Mouse (Mus musculus) forebrain, embryonic 16.5 days (tissue): Measurements from ENCODE around the gene Mphosph6. TPM values are rescaled to one million over a fixed set of nuclear protein-coding genes. Genes with fewer than 3 reads are reported as not detected.

Source experiments
- ATAC-seq: fragments of 200-750 bp; cut with Nextera tagmentation; 2 replicates; pipeline ENCODE4 v1.8.0; 2017; ENCODE audit warnings: mild to moderate bottlenecking, moderate library complexity
- H3K27ac ChIP-seq: fragments of 300-500 bp; sonication (generic); 2 replicates; pipeline ENCODE4 v1.5.1; 2014; ENCODE audit warnings: low read length, control low read depth
- H3K27me3 ChIP-seq: fragments of 300-500 bp; sonication (generic); replicated peaks from 2 replicates; pipeline ENCODE4 v1.6.1; 2014; ENCODE audit warnings: low read length; ENCODE audit not compliant: control insufficient read depth, insufficient read depth
- H3K36me3 ChIP-seq: fragments of 300-500 bp; sonication (generic); 2 replicates; pipeline ENCODE4 v1.6.1; 2014; ENCODE audit not compliant: control insufficient read depth, insufficient read depth
- H3K4me1 ChIP-seq: fragments of 300-500 bp; sonication (generic); replicated peaks from 2 replicates; pipeline ENCODE4 v1.6.1; 2014; ENCODE audit warnings: low read length; ENCODE audit not compliant: control insufficient read depth, insufficient read depth
- H3K4me2 ChIP-seq: fragments of 300-500 bp; sonication (generic); 2 replicates; pipeline ENCODE4 v1.6.1; 2014; ENCODE audit warnings: mild to moderate bottlenecking, low read length, control low read depth
- H3K4me3 ChIP-seq: fragments of 300-500 bp; sonication (generic); replicated peaks from 2 replicates; pipeline ENCODE4 v1.5.1; 2014; ENCODE audit warnings: mild to moderate bottlenecking, low read length, control low read depth
- H3K9ac ChIP-seq: fragments of 300-500 bp; sonication (generic); replicated peaks from 2 replicates; pipeline ENCODE4 v1.6.1; 2014; ENCODE audit warnings: low read depth, low read length, control low read depth
- H3K9me3 ChIP-seq: fragments of 300-500 bp; sonication (generic); 2 replicates; pipeline ENCODE4 v1.6.1; 2016; ENCODE audit warnings: low read length; ENCODE audit not compliant: control insufficient read depth
- WGBS: fragments of 180-500 bp; shearing (Covaris S2); extraction: QIAGEN DNeasy Blood & Tissue Kit; methylation state at CpG from one replicate; pipeline ENCODE4 v1.1.7; 2014; 5-methylcytosine and 5-hydroxymethylcytosine counted together
- polyA plus RNA-seq: library from polyadenylated mRNA; unstranded; fragments of >200 nt; fragmentation: Nextera tagmentation; extraction: Ambion mirVana; gene quantifications from 2 replicates; pipeline ENCODE4 v1.2.1, GENCODE M21; 2015

The Mphosph6 gene
- polyA plus RNA-seq, 1 experiment from 2014 or later = 35.8 TPM

GRCm38 (mm10) chr8:117775626-117776025, 26.1 kb downstream of the Mphosph6 start:
- 38% methylated on average over 10 of the region's 10 CpGs for WGBS
- no peaks in the 10 kb centered on the region for H3K36me3 ChIP-seq
- ATAC-seq = no peak
- H3K4me3 ChIP-seq = no peak overlapping the region
- H3K9ac ChIP-seq = no peak overlapping the region
- H3K27ac ChIP-seq = no peak overlapping the region
- H3K4me2 ChIP-seq = no peak overlapping the region
- no peaks in the 10 kb centered on the region for H3K4me1 ChIP-seq
- H3K27me3 ChIP-seq = no peaks in the 10 kb centered on the region
- H3K9me3 ChIP-seq = no peaks in the 10 kb centered on the region

DNA sequence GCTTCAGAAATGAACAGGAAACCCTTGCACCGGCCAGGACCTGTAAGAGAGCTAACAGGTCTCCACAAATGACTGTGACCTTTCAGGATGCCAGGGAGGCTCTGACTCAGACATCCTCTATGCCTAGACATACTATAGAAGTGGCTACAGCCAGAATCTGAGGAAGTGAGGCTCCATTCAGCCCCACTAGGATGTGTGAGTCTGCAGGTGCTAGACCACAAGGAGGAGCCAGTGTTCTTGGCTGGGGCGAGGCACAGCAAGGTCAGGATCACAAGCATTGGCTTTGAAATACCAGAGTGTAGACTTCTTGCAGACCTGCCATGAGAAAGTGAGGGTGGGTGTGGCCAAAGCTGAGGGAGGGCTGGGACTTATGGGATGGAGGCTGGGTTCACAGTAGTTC, 29.1 kb downstream of the Mphosph6 start:
- Histone ChIP-seq H3K27me3 (no peaks in the 10 kb centered on the region), H3K36me3 (no peaks in the 10 kb centered on the region), H3K9me3 (no peaks in the 10 kb centered on the region), H3K4me2 (no peak overlapping the region), H3K4me1 (no peaks in the 10 kb centered on the region), H3K9ac (no peak overlapping the region), H3K4me3 (no peak overlapping the region), H3K27ac (no peak overlapping the region)
- 57% methylated on average over 2 of the region's 2 CpGs for WGBS
- ATAC-seq = no peak

DNA sequence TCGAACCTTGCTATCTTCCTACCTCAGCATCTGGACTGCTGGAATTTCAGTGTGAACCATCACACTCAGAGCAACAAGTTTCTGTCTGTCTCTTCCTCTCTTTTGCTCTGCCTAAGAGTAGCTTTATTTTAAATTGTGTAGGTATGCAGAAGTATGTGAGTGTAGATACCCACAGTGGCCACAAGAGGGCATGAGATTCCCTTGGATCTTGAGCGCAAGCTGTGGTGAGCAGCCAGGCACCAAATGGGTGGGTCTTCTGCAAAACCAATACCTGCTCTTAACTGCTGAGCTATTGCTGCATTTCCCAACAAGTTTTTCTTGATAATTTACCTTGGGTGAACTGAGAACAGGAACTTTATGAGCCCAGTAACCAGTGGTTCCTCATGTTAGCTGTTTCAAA, 29.6 kb downstream of the Mphosph6 start:
- Histone ChIP-seq H3K9me3 (no peaks in the 10 kb centered on the region), H3K9ac (no peak overlapping the region), H3K36me3 (no peaks in the 10 kb centered on the region), H3K4me2 (no peak overlapping the region), H3K27ac (no peak overlapping the region), H3K4me1 (no peaks in the 10 kb centered on the region), H3K4me3 (no peak overlapping the region), H3K27me3 (no peaks in the 10 kb centered on the region)
- no peak for ATAC-seq
- 56% methylated on average over 2 of the region's 2 CpGs for WGBS

DNA sequence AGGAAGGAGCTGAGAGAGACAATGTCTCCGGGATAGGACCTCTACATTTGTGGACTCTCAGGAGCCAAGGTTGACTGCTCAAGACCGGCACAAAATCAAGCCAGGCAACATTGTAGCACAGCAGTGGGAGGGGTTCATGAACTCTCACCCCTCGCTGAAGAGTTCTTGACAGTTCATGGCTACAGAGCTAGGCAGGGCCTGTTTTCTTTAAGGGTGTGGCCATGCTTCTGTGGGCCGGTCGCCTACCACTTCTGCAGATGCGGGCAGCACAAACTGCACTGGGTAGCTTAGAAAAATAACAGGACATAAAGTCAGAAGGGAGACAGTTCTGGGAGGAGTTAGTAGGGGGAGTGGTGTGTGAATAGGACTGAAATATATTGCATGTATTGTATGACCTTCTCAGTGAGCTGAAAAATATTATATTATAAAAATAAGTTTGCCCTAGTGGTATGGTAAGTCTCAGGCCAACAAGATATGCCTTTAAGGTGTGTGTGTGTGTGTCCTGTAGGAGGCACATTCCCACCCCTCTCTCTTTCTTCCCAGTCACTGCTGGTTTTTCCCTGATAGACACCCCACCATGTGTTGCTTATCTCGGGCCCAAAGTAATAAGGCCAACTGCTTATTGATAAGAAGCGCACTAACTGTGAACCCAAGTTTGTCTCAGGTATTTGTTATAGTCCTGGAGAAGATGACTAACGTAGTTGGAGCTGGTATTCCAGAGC, 30.5 kb downstream of the Mphosph6 start:
- 90% methylated on average over 9 of the region's 9 CpGs for WGBS
- Histone ChIP-seq H3K27me3 (no peaks in the 10 kb centered on the region), H3K4me2 (no peak overlapping the region), H3K27ac (no peak overlapping the region), H3K4me3 (no peak overlapping the region), H3K4me1 (no peaks in the 10 kb centered on the region), H3K36me3 (no peaks in the 10 kb centered on the region), H3K9me3 (no peaks in the 10 kb centered on the region), H3K9ac (no peak overlapping the region)
- ATAC-seq = no peak

GRCm38 (mm10) chr8:117768971-117769370, 32.8 kb downstream of the Mphosph6 start:
- H3K4me3 ChIP-seq = no peak overlapping the region
- H3K4me2 ChIP-seq = no peak overlapping the region
- no peak overlapping the region for H3K9ac ChIP-seq
- 76% methylated on average over 7 of the region's 7 CpGs for WGBS
- H3K4me1 ChIP-seq = 0 out of 2 replicates have a peak, but pooled peaks cover 2% of the 10 kb centered on the region
- no peaks in the 10 kb centered on the region for H3K9me3 ChIP-seq
- no peak overlapping the region for H3K27ac ChIP-seq
- H3K36me3 ChIP-seq = no peaks in the 10 kb centered on the region
- ATAC-seq = no peak
- no peaks in the 10 kb centered on the region for H3K27me3 ChIP-seq

DNA sequence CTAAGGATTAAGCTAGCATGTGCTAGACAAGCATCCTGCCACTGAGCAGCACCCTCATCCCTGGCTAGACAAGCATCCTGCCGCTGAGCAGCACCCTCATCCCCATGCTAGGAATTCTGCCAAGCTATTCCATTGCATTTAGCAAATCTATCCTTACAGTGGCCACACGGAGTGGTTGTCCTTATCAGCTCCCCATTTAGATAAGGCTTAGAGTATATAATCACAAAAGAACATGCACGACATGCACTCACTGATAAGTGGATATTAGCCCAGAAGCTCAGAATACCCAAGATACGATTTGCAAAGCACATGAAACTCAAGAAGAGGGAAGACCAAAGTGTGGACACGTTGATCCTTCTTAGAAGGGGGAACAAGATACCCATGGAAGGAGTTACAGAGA, 35.8 kb downstream of the Mphosph6 start:
- 80% methylated on average over 5 of the region's 5 CpGs for WGBS
- H3K27me3 ChIP-seq = no peaks in the 10 kb centered on the region
- H3K27ac ChIP-seq = no peak overlapping the region
- H3K4me1 ChIP-seq = 0 out of 2 replicates have a peak, but pooled peaks cover 2% of the 10 kb centered on the region
- no peak for ATAC-seq
- no peak overlapping the region for H3K4me3 ChIP-seq
- no peaks in the 10 kb centered on the region for H3K9me3 ChIP-seq
- no peak overlapping the region for H3K4me2 ChIP-seq
- H3K9ac ChIP-seq = no peak overlapping the region
- no peaks in the 10 kb centered on the region for H3K36me3 ChIP-seq

DNA sequence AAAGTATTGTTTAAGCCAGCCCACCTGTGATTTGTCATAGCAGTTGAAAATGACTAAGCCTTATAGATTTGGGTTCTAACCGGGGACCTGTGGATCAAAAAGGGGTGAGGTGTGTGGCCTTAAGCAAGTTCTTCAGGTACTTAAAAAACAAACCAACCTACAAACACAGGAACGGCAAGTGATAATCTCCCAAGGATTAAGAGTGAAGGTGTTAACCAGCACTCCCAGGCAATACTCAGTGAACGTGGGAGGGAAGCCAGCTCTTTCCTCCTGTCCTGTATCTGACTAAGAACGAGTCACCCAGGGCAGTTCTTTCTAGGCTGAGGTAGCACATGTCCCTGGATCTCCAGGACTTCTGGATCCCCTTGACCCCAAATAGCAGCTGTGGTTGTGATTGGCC, 37.1 kb downstream of the Mphosph6 start:
- Histone ChIP-seq H3K4me3 (no peak overlapping the region), H3K4me1 (0 out of 2 replicates have a peak, but pooled peaks cover 2% of the 10 kb centered on the region), H3K27ac (no peak overlapping the region), H3K9me3 (no peaks in the 10 kb centered on the region), H3K9ac (no peak overlapping the region), H3K36me3 (no peaks in the 10 kb centered on the region), H3K4me2 (no peak overlapping the region), H3K27me3 (no peaks in the 10 kb centered on the region)
- no peak for ATAC-seq
- 81% methylated on average over 4 of the region's 4 CpGs for WGBS

- Histone ChIP-seq H3K27me3 (no peaks in the 10 kb centered on the region), H3K9me3 (no peaks in the 10 kb centered on the region), H3K9ac (no peak overlapping the region), H3K4me2 (no peak overlapping the region), H3K27ac (no peak overlapping the region), H3K36me3 (no peaks in the 10 kb centered on the region), H3K4me3 (no peak overlapping the region), H3K4me1 (0 out of 2 replicates have a peak, but pooled peaks cover 2% of the 10 kb centered on the region)
- no peak for ATAC-seq
- 90% methylated on average over 6 of the region's 6 CpGs for WGBS
Observed at GRCm38 (mm10) chr8:117762776-117763175, 39.0 kb downstream of the Mphosph6 start.

- WGBS = 85% methylated on average over 11 of the region's 11 CpGs
- H3K4me3 ChIP-seq = no peak overlapping the region
- H3K4me1 ChIP-seq = no peaks in the 10 kb centered on the region
Observed at GRCm38 (mm10) chr8:117757900-117758299, 43.8 kb downstream of the Mphosph6 start.

GRCm38 (mm10) chr8:117749436-117749835, 52.3 kb downstream of the Mphosph6 start:
- no peak overlapping the region for H3K4me3 ChIP-seq
- H3K4me2 ChIP-seq = no peak overlapping the region
- H3K27ac ChIP-seq = no peak overlapping the region
- no peaks in the 10 kb centered on the region for H3K4me1 ChIP-seq
- no peaks in the 10 kb centered on the region for H3K9me3 ChIP-seq
- H3K27me3 ChIP-seq = no peaks in the 10 kb centered on the region
- ATAC-seq = no peak
- no peaks in the 10 kb centered on the region for H3K36me3 ChIP-seq
- H3K9ac ChIP-seq = no peak overlapping the region
- 45% methylated on average over 2 of the region's 2 CpGs for WGBS

More at GRCm38 (mm10) chr8:117757900-117758299, 43.8 kb downstream of the Mphosph6 start:
- no peak for ATAC-seq
- Histone ChIP-seq H3K27me3 (no peaks in the 10 kb centered on the region), H3K27ac (no peak overlapping the region), H3K9me3 (no peaks in the 10 kb centered on the region), H3K36me3 (no peaks in the 10 kb centered on the region), H3K4me2 (no peak overlapping the region), H3K9ac (no peak overlapping the region)
